Mouse (Mus musculus): ENCODE data around the gene Arhgap35.

The Arhgap35 gene

GRCm38 (mm10) chr7:16604141-16604540 is 10.7 kb downstream of the Arhgap35 start:
- DNase-seq: no peak

GRCm38 (mm10) chr7:16601683-16602102 is 13.1 kb downstream of the Arhgap35 start:
- no peak for DNase-seq

- DNase-seq: peak; percentile 32 to 57
Measured at GRCm38 (mm10) chr7:16599006-16599405, 15.8 kb downstream of the Arhgap35 start.

- no peak for DNase-seq
Measured at GRCm38 (mm10) chr7:16591292-16591691, 23.5 kb downstream of the Arhgap35 start.

GRCm38 (mm10) chr7:16587649-16588048 is 27.1 kb downstream of the Arhgap35 start:
- DNase-seq: no peak

GRCm38 (mm10) chr7:16584384-16584783 is 30.4 kb downstream of the Arhgap35 start:
- DNase-seq: peak; percentile 43 to 64

- DNase-seq: no peak
Measured at GRCm38 (mm10) chr7:16583775-16584174, 31.0 kb downstream of the Arhgap35 start.

GRCm38 (mm10) chr7:16582299-16582698 is 32.5 kb downstream of the Arhgap35 start:
- DNase-seq: no peak

GRCm38 (mm10) chr7:16581276-16582100 is 33.3 kb downstream of the Arhgap35 start:
- no peak for DNase-seq

- no peak for DNase-seq
Measured at GRCm38 (mm10) chr7:16576719-16577118, 38.1 kb downstream of the Arhgap35 start.

- no peak for DNase-seq
Measured at GRCm38 (mm10) chr7:16571191-16571590, 43.6 kb downstream of the Arhgap35 start.

- no peak for DNase-seq
Measured at GRCm38 (mm10) chr7:16570737-16571136, 44.1 kb downstream of the Arhgap35 start.

- no peak for DNase-seq
Measured at GRCm38 (mm10) chr7:16564491-16564890, 50.3 kb downstream of the Arhgap35 start.

- no peak for DNase-seq
Measured at GRCm38 (mm10) chr7:16557783-16558538, 56.8 kb downstream of the Arhgap35 start.

GRCm38 (mm10) chr7:16557251-16557650 is 57.5 kb downstream of the Arhgap35 start:
- DNase-seq: no peak

- DNase-seq: no peak
Measured at GRCm38 (mm10) chr7:16554215-16554614, 60.6 kb downstream of the Arhgap35 start.

GRCm38 (mm10) chr7:16551581-16551980 is 63.2 kb downstream of the Arhgap35 start:
- DNase-seq: no peak

- no peak for DNase-seq
Measured at GRCm38 (mm10) chr7:16549299-16549698, 65.5 kb downstream of the Arhgap35 start.

GRCm38 (mm10) chr7:16544770-16545169 is 70.0 kb downstream of the Arhgap35 start:
- no peak for DNase-seq

GRCm38 (mm10) chr7:16537220-16537903 is 77.4 kb downstream of the Arhgap35 start:
- no peak for DNase-seq

- no peak for DNase-seq
Measured at GRCm38 (mm10) chr7:16525995-16526394, 88.8 kb downstream of the Arhgap35 start.

- DNase-seq: peak in 1 of 2 experiments; percentile 15
Measured at GRCm38 (mm10) chr7:16525448-16525847, 89.3 kb downstream of the Arhgap35 start.

GRCm38 (mm10) chr7:16524308-16524707 is 90.5 kb downstream of the Arhgap35 start:
- DNase-seq: peak; percentile 80 to 86

Data from cerebellum, postnatal 25 days (tissue).